Mouse (Mus musculus) stomach, postnatal 0 days (tissue): ENCODE data around the gene Shisa7.

ENCODE experiments used
- CTCF ChIP-seq: IDR thresholded peaks from 2 replicates; pipeline ENCODE4 v1.5.1; 2016; ENCODE audit warnings: antibody characterized with exemption, low read depth, mild to moderate bottlenecking, moderate library complexity
- EP300 ChIP-seq: optimal IDR thresholded peaks from 2 replicates; pipeline ENCODE3; 2016; ENCODE audit warnings: antibody characterized with exemption

DNA sequence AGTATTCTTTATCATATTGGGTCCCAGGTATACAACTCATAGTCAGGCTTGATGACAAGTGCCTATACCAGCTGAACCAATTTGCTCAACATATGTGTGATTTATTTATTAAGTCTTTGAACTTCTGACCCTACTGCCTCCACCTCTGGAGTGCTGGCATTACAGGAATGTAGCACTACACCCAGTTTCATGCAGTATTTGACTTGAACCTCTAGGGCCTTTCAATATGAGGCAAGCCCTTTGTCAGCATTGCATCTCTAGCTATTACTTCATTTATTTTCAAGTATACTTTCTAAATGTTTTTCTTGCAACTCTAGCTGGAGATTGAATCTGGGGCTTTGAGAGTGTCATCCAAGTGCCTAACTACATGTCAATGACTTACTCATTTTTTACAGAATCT, 42.2 kb downstream of the Shisa7 start:
- 0 out of 2 replicates have a peak, but pooled peaks have one; percentile 4 for TF ChIP-seq CTCF
- TF ChIP-seq EP300, result no peak
